Mouse (Mus musculus): ENCODE results near the gene Dgcr2.

The Dgcr2 gene

GRCm38 (mm10) chr16:17898462-17898861, at the start of gene Dgcr2, which contains the start of gene Tssk2:
Dgcr2 (minus strand) TSS chr16:17898562.
Tssk2 (plus strand) TSS chr16:17898637.
- DNase-seq (ENCODE audit: low read depth, low spot score): no peak

GRCm38 (mm10) chr16:17945081-17945831, 46.9 kb upstream of the Dgcr2 start:
- DNase-seq (ENCODE audit: low read depth, low spot score): no peak

GRCm38 (mm10) chr16:17943466-17943865, 45.1 kb upstream of the Dgcr2 start:
- DNase-seq (ENCODE audit: low read depth, low spot score): no peak

- DNase-seq (ENCODE audit: low read depth, low spot score): no peak
These were observed 40.9 kb upstream of the Dgcr2 start for GRCm38 (mm10) chr16:17939255-17939751.

GRCm38 (mm10) chr16:17938821-17939220, 40.5 kb upstream of the Dgcr2 start:
- no peak for DNase-seq (ENCODE audit: low read depth, low spot score)

- DNase-seq (ENCODE audit: low read depth, low spot score): no peak
These were observed 39.8 kb upstream of the Dgcr2 start for GRCm38 (mm10) chr16:17938187-17938586.

- DNase-seq (ENCODE audit: low read depth, low spot score): no peak
These were observed 38.4 kb upstream of the Dgcr2 start for GRCm38 (mm10) chr16:17936776-17937175.

GRCm38 (mm10) chr16:17934445-17934910, 36.1 kb upstream of the Dgcr2 start:
- DNase-seq (ENCODE audit: low read depth, low spot score): no peak

GRCm38 (mm10) chr16:17933594-17934444, 35.5 kb upstream of the Dgcr2 start:
- no peak for DNase-seq (ENCODE audit: low read depth, low spot score)

- DNase-seq (ENCODE audit: low read depth, low spot score): no peak
These were observed 33.6 kb upstream of the Dgcr2 start for GRCm38 (mm10) chr16:17931906-17932460.

GRCm38 (mm10) chr16:17929631-17930030, 31.3 kb upstream of the Dgcr2 start:
- no peak for DNase-seq (ENCODE audit: low read depth, low spot score)

- no peak for DNase-seq (ENCODE audit: low read depth, low spot score)
These were observed 30.8 kb upstream of the Dgcr2 start for GRCm38 (mm10) chr16:17929211-17929610.

- DNase-seq (ENCODE audit: low read depth, low spot score): peak; percentile 65
These were observed 30.3 kb upstream of the Dgcr2 start for GRCm38 (mm10) chr16:17928627-17929104.

- DNase-seq (ENCODE audit: low read depth, low spot score): peak; percentile 71
These were observed 29.8 kb upstream of the Dgcr2 start, which contains the start of gene Slc25a1 for GRCm38 (mm10) chr16:17928087-17928580. Slc25a1 (minus strand) TSS chr16:17928219.

GRCm38 (mm10) chr16:17927351-17928082, 29.2 kb upstream of the Dgcr2 start:
- no peak for DNase-seq (ENCODE audit: low read depth, low spot score)

GRCm38 (mm10) chr16:17922163-17922538, 23.8 kb upstream of the Dgcr2 start:
- DNase-seq (ENCODE audit: low read depth, low spot score): no peak

GRCm38 (mm10) chr16:17921325-17922162, 23.2 kb upstream of the Dgcr2 start:
- DNase-seq (ENCODE audit: low read depth, low spot score): peak; percentile 96

- no peak for DNase-seq (ENCODE audit: low read depth, low spot score)
These were observed 22.2 kb upstream of the Dgcr2 start for GRCm38 (mm10) chr16:17920586-17920985.

- DNase-seq (ENCODE audit: low read depth, low spot score): no peak
These were observed 16.2 kb upstream of the Dgcr2 start, which contains the start of gene Gsc2 for GRCm38 (mm10) chr16:17914307-17915249. Gsc2 (minus strand) TSS chr16:17915059.

All from embryo, embryonic 11.5 days (tissue).